Mouse (Mus musculus): ENCODE results near the gene Prdm2.

The Prdm2 gene

GRCm38 (mm10) chr4:143106971-143107370 is 105.8 kb downstream of the Prdm2 start:
- DNase-seq (ENCODE audit: low spot score in 2 of 2): no peak

- no peak for DNase-seq (ENCODE audit: low spot score in 2 of 2)
Measured at GRCm38 (mm10) chr4:143106566-143106965, 106.2 kb downstream of the Prdm2 start.

DNA sequence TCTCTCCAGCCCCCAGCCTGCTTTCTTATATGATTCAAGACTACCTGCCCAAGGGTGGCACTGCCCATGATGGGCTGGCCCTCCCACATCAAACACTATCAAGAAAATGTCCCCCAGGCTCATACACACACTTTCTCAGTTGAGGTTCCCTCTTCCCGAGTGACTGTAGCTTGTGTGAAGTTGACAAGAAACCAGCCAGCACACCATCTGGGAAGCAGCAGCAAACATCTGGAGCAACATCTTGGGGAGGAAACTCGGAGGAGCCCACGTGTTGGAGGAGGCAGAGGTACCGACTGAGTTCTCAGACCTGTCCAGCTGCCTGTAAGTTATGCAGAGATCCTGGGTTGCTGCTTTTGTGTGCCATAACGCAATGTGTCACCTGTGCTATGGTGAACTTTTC is 108.1 kb downstream of the Prdm2 start:
- DNase-seq (ENCODE audit: low spot score in 2 of 2): no peak

DNA sequence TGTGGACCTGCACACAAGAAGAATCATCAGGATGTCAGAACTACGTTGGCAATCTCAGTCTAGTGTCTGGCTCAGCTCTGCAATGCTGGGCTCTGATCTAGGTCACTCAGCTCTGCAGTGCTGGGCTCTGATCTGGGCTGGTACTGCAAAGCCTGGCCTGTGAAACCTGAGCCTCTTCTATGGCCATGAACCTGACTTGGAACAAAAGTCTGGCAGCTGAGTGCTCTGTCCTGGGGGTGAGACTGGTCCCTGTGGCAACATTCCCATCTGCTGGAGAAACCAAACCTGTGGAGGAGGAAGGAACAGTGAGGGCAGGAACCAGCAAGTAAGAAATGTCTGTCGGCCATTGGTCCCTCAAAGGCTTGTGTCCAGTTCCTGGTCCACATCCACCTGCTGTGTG is 109.0 kb downstream of the Prdm2 start:
- DNase-seq (ENCODE audit: low spot score in 2 of 2): no peak

GRCm38 (mm10) chr4:143100157-143100556 is 112.6 kb downstream of the Prdm2 start:
- DNase-seq (ENCODE audit: low spot score in 2 of 2): no peak

- DNase-seq (ENCODE audit: low spot score in 2 of 2): no peak
Measured at GRCm38 (mm10) chr4:143099288-143100039, 113.3 kb downstream of the Prdm2 start.

GRCm38 (mm10) chr4:143092082-143092701 is 120.6 kb downstream of the Prdm2 start:
- no peak for DNase-seq (ENCODE audit: low spot score in 2 of 2)

DNA sequence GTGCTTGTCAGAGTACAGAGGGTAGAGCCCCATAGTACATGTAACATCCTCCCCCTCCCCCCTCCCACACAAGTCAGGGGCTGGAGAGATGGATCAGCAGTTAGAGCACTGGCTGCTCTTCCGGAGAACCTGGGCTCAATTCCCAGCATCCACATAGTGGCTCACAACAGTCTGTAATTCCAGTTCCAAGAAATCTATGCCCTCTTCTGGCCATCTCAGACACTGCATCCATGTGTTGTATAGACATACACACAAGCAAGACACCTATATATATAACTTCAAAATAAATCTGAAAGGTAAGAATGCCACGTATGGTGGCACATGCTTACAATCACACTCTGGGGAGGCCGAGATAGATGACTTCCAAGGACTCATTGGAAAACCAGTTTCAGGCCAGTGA is 122.2 kb downstream of the Prdm2 start:
- DNase-seq (ENCODE audit: low spot score in 2 of 2): no peak

- DNase-seq (ENCODE audit: low spot score in 2 of 2): no peak
Measured at GRCm38 (mm10) chr4:143074071-143074765, 138.6 kb downstream of the Prdm2 start.

DNA sequence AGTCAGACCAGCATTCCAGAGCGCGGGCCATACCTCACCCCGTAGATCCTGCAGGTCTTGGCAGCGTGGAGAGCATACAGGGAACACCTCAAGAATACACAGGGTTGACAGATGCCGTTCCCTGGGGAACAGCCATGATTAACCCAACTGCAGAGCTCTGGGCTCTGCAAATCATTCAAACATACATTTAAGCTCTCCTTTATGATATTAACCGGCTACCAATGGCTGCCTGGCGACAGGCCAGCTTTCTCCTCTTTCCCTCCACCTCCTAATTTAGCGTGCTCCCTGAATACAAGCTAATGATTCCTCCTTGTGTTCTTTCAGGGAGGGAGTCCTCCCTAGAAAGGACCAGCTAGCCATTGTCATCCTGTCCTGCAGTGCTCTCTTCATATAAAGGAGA is 141.0 kb downstream of the Prdm2 start:
- DNase-seq (ENCODE audit: low spot score in 2 of 2): no peak

- DNase-seq (ENCODE audit: low spot score in 2 of 2): no peak
Measured at GRCm38 (mm10) chr4:143067006-143067405, 145.8 kb downstream of the Prdm2 start.

GRCm38 (mm10) chr4:143058765-143059344 is 153.9 kb downstream of the Prdm2 start:
- no peak for DNase-seq (ENCODE audit: low spot score in 2 of 2)

Data from spleen, postnatal 14 days (tissue).